Mouse (Mus musculus) spleen, adult 12 weeks (tissue): Measurements from ENCODE around the gene Abtb2.
"Not testable (repeated sequence)": the region's sequence is repeated elsewhere in the genome, so short reads cannot be mapped to it uniquely, and the experiment has no call there.

Experiments used
- DNase-seq: peaks from one replicate; pipeline ENCODE4 v3.0.0; 2022; ENCODE audit warnings: low spot score

The Abtb2 gene

GRCm38 (mm10) chr2:103565732-103566422 is at the start of gene Abtb2:
Abtb2 (plus strand) TSS chr2:103566310.
- DNase-seq: peak; percentile 78

- DNase-seq: no peak
Measured at GRCm38 (mm10) chr2:103516472-103516871, 49.6 kb upstream of the Abtb2 start.

GRCm38 (mm10) chr2:103525596-103525995 is 40.5 kb upstream of the Abtb2 start:
- no peak for DNase-seq

GRCm38 (mm10) chr2:103547132-103547531 is 19.0 kb upstream of the Abtb2 start:
- DNase-seq: peak; percentile 58

GRCm38 (mm10) chr2:103550301-103550700 is 15.8 kb upstream of the Abtb2 start:
- DNase-seq: not testable (repeated sequence)

- no peak for DNase-seq
Measured at GRCm38 (mm10) chr2:103554041-103554440, 12.1 kb upstream of the Abtb2 start.

GRCm38 (mm10) chr2:103556125-103556877 is 9.8 kb upstream of the Abtb2 start:
- DNase-seq: no peak

- no peak for DNase-seq
Measured at GRCm38 (mm10) chr2:103560955-103561354, 5.2 kb upstream of the Abtb2 start.

GRCm38 (mm10) chr2:103564427-103565023 is 1.6 kb upstream of the Abtb2 start:
- no peak for DNase-seq

GRCm38 (mm10) chr2:103565171-103565591 is 929 bp upstream of the Abtb2 start:
- DNase-seq: no peak

- no peak for DNase-seq
Measured at GRCm38 (mm10) chr2:103566423-103566712, 258 bp downstream of the Abtb2 start.

- DNase-seq: peak; percentile 19
Measured at GRCm38 (mm10) chr2:103566713-103567521, 807 bp downstream of the Abtb2 start.

GRCm38 (mm10) chr2:103568161-103568560 is 2.1 kb downstream of the Abtb2 start:
- DNase-seq: no peak

GRCm38 (mm10) chr2:103569716-103570115 is 3.6 kb downstream of the Abtb2 start:
- no peak for DNase-seq

- DNase-seq: no peak
Measured at GRCm38 (mm10) chr2:103572354-103572753, 6.2 kb downstream of the Abtb2 start.

- no peak for DNase-seq
Measured at GRCm38 (mm10) chr2:103576371-103576770, 10.3 kb downstream of the Abtb2 start.

- DNase-seq: no peak
Measured at GRCm38 (mm10) chr2:103577752-103578662, 11.9 kb downstream of the Abtb2 start.

- DNase-seq: no peak
Measured at GRCm38 (mm10) chr2:103578663-103579213, 12.6 kb downstream of the Abtb2 start.

- no peak for DNase-seq
Measured at GRCm38 (mm10) chr2:103580756-103581155, 14.6 kb downstream of the Abtb2 start.

- no peak for DNase-seq
Measured at GRCm38 (mm10) chr2:103581369-103581897, 15.3 kb downstream of the Abtb2 start.

- DNase-seq: no peak
Measured at GRCm38 (mm10) chr2:103583316-103583715, 17.2 kb downstream of the Abtb2 start.
